Mouse (Mus musculus) stomach, postnatal 0 days (tissue): Measurements from ENCODE around the gene Usf2.

Experiments used
- CTCF ChIP-seq: IDR thresholded peaks from 2 replicates; pipeline ENCODE4 v1.5.1; 2016; ENCODE audit warnings: antibody characterized with exemption, low read depth, mild to moderate bottlenecking, moderate library complexity
- EP300 ChIP-seq: optimal IDR thresholded peaks from 2 replicates; pipeline ENCODE3; 2016; ENCODE audit warnings: antibody characterized with exemption

DNA sequence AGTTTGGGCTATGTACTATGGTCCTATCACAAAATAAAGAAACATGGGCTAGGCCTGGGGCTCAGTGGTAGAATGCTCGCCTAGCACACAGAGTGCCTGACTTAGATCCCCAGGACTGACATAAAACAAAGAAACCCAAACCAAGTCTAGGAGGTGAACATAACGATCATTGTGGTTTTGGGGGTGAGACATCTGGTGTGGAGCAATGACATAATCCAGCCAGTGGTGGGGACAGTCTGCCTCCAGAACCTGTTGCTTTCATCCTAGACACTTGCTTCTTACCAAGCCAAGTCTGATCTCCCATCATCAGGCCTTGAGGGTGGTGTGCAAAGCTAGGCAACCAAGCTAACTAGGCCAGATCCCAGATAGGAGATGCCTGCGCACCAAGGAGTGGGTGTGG, 10.1 kb upstream of the Usf2 start:
- TF ChIP-seq CTCF: no peak
- no peak for TF ChIP-seq EP300
